Mouse (Mus musculus): Measurements from ENCODE around the gene Slc48a1.

Slc48a1 gene

DNA sequence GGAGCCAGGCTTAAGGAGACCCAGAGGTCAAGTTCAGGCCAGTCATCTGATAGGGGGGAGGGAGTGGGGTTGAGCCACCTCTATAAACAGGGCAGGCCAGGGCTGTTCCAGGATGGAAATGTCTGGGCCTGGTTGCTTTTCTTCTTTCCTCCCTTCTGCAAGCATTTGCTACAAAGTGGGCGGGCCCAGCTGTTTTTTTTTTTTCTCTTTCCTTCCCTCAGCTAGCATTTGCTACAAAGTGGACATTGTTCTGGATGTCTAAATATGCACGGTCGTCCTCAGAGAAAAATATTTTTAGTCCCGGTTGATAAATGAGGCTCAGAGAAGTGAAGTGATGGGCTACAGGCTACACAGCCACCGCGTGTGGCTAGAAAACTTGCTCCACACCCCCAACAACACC lies 23.8 kb upstream of the Slc48a1 start:
- DNase-seq (ENCODE audit: low spot score), result no peak

DNA sequence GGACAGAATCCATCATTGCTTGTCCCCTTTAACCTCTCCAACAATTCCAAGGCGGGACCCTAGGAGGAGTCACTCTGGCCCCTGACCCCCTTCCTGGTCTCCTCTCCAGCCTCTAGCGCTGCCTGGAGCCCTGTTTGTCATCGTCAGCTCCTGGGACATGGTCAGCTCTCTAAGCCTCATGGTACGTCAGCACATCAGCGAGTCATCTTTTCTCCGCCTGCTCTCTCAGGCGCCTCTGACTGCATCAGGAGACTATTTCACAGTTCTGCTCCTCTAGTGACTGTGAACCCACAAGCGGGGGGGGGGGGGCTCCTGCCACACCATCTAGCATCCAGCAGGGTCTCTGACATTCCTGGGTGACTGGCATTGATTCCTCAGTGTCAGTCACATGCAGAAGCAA lies 23.0 kb upstream of the Slc48a1 start:
- DNase-seq (ENCODE audit: low spot score), result no peak

DNA sequence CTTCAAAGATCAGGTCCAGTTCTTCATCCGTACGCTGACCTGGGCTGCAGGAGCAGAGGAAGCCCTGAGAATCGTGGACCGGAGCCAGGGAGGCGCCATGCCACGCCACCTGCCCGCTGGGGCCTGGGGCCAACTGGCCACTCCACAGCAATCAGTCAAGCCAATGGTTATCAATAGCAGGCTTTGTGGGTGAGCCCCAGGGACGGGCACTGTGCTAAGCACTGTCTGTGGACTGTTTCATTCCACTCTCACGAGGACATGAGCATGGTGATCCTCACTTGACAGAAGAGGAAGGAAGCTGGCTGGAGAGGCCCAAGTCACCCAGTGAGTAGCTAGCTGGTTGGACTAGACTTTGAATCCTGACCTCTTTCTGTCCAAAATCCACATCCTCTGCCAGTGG lies 18.3 kb upstream of the Slc48a1 start:
- DNase-seq (ENCODE audit: low spot score), result no peak

DNA sequence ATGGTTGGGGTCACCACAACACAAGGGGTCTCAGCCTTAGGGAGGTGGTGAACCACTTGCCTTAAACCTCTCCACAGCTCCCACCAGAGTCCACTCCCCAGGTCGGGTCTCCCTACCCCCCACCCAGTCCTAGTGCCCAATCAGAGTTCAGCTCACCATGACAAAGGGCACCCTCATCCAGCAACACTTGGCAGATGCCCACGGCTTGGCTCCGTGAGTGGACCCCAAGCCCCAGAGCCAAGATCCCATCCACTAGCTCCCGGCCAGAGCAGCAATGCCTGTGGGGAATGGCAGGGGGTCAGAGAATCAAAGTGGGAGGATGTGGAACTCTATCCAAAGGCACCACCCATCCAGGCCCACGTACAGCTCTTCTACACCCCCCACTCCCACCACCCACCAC lies 17.4 kb upstream of the Slc48a1 start:
- DNase-seq (ENCODE audit: low spot score), result no peak

DNA sequence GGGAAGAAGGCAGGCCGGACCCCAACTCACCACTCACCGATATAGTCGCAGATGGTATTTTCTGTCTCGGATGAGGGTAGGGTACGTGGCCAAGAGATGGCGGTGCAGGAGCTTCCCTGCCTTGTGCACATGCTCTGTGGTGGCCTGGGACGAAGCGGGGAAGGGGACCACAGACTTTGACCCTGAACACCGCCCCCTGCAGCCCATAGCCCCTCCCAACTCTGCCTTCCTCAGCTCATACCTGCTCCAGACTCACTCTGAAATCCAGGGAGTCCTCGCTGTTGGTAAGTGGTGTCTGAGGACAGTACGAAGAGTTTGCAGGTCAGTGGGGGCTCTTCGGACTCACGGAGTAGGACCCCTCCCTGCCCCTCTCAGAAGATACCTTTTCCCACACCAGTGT lies 16.9 kb upstream of the Slc48a1 start:
- no peak for DNase-seq (ENCODE audit: low spot score)

DNA sequence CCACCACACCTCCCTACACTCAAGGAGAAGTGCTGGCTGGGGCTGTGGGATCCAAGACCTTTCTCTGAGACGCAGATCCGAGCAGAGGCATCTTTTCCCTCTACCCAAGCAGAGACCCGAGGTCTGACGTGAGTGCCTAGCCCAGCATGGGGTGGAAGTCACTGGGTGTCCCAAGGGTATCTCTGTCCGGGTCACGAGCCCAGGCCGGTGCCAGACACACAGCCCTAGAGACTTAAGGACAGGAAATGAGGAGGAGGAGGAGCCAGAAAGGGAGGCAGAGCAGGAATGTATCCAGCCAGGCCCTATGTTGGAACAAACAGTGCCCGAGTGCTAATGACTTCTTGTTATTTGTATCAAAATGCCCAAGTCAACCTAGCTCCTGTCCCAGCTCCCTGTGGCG lies 15.6 kb upstream of the Slc48a1 start:
- no peak for DNase-seq (ENCODE audit: low spot score)

DNA sequence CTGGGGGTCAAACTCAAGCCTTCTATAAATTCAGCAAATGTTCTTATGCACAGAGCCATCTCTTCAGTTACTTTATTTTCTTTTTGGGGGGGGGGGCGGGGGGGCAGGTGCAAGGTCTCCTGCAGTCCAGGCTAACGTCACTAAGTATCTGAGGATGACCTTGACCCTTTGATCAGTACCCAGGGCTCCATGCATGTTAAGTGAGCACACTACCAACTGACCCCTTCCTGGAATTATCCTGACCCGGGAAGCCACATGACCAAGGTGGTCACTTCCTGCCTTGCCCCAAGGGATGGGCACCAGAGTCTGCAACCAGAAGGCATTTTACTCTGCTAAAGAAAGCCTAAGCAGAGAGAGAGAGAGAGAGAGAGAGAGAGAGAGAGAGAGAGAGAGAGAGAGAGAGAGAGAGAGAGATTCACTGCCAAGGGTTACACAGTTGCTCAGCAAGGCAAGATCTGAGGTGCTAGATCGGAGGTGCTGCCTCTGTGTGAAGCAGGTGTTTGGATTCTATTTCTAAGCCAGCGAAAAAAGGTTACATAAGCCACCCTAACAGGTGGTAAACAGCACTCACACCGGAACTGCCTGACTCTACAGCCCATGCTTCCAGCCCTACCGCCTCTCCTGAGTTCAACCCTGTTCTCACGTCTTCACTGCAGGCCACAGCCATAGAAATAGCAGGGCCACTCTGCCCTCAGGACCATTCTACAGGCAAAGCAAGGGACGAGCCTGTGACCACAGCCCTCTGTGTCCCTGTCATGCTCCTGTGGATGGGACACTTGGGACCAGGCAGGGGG lies 14.9 kb upstream of the Slc48a1 start:
- DNase-seq (ENCODE audit: low spot score), result no peak

DNA sequence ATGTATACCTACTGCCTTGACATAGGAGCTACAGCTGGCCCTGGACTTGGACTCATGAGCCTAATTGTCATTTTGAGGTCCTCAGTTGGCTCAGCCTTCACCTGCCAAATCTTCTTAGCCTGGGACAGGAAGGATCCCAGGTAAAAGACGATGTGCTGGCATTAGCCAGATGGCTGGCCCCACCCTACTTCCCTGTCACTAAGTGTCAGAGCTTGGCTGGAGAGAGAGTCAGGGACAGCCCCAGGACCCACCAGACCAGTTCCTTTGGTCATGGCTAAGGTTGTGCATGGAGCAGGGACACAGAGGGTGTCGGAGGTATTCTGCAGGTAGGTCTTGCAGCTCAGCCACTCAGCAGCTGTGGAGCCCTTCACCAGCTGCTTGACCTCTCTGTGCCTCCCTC lies 13.8 kb upstream of the Slc48a1 start:
- DNase-seq (ENCODE audit: low spot score), result no peak

DNA sequence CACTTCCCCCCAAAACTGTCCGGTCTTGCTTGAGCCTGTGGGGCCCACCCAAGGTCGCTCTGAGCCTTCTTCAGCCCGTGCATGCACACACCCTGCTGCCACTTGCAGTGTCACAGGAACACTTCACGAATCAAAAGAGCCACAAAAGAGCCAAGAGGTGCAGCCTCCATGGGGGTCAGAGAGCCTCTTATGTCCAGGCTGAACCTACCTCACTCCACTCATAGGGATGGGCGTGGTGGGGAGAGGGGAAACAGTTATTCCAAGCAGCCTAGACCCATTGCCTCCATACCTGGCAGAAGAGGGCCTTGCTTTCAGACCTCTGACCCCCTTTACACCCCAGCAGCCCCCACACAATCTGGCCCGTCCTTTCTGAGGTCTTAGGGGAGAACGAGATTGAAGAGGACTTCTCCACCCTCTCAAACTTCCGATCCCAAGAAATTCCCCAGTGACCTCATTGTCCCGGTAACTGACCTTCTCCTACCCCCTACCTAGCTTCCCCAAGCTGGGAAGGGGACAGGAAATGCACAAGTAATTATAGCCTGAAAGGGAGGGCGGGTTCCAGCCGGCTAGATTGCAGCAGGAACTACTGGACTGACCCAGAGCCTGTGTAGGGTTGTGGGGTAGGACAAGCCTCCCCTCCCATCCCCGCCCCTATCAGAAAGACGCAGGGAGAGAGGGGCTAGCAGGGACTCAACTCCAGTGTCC lies 13.1 kb upstream of the Slc48a1 start:
- DNase-seq (ENCODE audit: low spot score), result no peak

DNA sequence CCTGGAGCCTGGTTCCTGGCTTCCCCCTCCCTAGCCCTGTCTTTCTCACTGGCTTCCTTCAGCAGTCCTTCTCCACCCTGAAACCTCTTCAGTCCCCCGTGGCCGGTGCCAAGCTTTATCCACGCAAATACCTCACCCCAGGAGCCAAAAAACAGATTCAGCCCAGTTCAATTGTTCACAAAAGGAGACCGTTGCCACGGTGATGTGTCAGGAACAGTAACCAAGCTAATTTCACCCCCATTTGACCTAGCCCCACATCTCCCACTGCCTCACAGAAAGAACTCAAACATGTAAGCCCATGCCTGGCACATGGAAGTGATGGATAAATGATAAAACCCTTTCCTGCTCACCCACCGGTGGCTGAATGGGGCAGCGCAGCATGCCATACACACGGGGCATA lies 12.1 kb upstream of the Slc48a1 start:
- no peak for DNase-seq (ENCODE audit: low spot score)

DNA sequence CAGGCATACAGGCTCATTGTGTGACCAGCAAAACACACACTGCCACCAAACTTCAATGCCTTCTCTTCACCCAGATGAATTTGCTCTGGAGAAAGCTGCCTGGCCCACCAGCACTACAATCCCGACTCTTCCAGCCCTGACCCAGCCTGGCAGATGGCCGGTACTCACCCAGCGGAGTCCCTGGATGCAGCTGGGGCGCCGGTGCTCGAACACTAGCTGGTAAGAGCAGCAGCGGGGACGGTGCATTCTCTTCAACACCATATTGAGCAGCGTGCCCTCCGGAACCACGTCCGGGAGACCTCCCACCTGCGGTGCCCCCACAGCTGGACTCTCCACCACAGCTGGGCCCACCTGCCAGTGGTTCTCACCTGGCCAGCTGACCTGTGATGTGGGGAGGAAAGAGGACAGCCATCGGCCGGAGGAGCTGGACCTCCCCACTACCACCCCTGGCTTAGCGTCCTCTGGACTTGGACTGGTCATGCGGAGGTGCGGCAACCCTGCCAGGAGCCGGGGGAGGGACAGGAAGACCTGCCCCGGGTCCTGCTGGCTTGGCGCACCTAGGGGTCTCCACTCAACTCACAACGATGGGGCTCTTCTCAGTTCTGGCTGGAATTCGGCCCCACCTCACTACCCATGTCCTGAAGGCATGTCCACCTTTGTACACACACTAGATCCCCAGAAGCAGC lies 11.6 kb upstream of the Slc48a1 start:
- DNase-seq (ENCODE audit: low spot score), result no peak

DNA sequence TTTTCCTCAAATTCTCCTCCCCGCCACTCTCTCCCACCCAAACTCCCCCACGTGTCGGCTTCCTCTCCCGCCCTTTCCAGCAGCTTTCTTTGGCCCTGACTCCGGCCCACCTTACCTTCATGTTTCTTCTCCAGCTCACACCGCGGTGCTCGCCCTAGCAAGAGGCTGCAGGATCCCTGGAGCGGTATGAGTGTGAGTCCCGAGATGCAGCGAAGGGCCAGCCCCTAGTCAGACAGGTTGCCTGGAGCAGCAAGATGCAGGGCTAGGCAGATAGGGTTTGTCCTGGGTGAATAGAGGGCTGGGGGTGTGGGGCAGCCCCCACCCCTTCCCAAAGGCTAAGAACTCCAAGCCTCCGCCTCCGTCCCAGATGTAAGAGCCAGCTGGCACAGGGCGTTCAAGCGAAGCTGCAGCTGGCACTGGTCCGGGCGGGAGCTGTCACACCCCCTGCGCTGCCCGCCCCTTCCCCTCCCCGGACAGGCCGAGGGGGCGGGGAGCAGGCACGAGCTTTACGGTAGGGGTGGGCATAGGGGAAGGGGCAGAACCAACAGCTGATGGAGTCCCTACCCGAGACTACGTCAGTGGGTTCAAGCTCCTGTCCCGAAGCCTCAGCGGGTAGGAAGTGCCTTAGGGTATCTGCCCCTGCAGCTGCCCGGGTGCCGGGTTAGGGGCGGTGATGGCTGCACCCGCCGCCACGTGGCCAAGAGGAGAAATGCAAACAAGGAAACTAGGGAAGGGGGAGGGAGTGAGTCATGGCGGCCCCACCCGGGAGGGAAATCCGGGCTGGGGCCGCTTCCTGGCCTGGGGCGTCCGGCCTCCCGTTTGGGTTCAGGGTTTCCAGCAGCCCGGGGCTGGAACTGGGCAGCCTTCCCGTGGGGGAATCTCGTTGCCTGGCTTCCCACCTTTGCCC lies 10.8 kb upstream of the Slc48a1 start, which contains the start of gene Rapgef3:
TSS of gene Rapgef3 (minus strand) at position 693 of the 907 bp plus-strand sequence.
- peak; percentile 45 for DNase-seq (ENCODE audit: low spot score)

DNA sequence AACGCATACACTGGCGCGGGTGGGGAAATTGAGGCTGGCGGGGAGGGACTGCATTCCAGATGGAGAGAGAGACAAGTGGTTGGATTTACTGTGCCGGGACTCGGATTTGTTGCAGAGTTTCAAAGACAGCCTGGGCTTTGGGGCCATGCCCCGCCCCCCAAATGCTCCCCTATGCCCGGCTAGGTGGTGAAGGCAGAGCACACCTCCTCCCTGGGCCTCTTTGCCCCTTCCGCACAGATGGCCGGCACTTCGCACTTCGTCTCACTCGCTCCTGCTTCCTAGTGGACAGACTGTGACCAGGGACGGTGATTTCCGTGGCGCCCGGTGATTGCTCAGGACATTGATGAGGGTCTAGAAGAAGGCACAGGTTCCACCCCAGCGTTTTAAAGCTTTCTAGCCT lies 10.1 kb upstream of the Slc48a1 start:
- no peak for DNase-seq (ENCODE audit: low spot score)

DNA sequence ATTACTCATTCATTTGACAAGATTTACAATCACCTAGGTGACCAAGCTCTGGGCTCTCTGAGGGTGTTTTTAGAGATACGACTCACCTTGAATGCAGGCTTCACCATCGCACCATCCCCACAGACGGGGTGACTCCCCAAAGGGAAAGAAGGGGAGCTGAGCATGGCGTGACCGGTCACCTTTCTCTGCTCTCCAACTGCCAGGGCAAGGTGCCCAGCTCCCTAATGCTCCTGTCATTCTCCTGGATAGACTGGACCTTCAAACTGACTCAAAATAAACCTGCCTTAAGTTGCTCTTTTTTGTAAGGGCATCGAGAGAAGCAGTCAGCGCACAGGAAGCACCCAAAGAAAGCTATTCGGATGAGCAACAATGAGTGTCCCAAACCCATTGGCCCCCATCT lies 8.0 kb upstream of the Slc48a1 start:
- no peak for DNase-seq (ENCODE audit: low spot score)

DNA sequence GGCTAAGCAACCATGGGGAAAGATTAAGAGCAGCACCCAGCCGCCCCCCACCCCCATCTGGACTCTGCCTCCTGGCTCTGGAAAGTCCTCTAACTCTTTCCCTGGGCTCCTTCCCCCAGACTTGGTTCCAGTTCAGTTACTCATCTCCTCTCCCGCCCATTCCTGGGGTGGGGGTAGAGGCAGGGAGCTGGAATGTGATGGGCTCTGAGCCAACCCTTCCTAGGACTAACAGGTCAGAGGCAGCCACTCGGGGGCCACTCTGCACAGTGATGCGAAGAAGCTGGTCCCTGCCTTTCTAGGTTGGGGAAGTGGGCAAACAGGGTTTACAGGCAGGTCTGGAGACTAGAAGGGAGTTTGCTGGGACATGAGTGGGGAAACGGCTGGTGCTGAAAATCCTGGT lies 5.2 kb upstream of the Slc48a1 start:
- DNase-seq (ENCODE audit: low spot score), result no peak

DNA sequence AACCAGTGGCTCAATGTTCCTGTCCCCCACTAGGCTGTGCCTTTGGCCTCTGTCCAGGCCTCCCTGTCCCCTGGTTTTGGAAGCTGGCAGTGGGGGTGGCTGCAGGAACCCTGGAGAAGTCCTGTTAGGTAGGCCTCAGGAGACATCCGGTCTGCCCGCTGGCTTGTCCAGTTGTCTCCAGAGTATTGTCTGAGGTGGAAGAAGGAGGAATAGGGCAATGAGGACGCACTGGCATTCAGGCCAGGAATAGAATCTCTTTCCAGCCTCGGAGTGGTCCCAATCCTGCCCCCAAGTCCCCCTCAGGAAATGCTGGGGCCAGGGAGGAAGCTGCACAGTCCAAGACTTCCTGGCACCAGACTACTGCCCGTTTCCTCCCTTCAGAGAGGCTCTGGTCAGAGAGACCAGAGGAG lies 4.4 kb upstream of the Slc48a1 start:
- DNase-seq (ENCODE audit: low spot score), result no peak

DNA sequence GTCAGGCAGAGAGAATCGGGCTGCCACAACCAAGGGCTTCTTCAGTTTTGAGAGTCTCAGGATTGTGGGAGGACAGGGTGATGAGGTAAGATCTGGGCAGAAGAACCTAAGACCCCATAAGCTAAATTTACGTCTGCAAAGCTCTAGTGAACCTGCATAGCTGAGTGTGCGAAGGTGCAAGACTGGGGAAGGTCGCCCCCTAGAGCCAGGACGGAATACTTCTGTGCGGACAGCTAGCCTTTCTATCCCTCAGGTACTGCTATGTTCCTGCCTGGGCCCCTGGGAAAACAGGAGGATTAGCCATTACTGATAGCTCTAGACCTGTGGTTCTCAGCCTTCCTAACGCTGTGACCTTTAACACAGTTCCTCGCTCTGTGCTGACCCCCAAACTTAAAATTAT lies 1.8 kb upstream of the Slc48a1 start:
- DNase-seq (ENCODE audit: low spot score), result no peak

DNA sequence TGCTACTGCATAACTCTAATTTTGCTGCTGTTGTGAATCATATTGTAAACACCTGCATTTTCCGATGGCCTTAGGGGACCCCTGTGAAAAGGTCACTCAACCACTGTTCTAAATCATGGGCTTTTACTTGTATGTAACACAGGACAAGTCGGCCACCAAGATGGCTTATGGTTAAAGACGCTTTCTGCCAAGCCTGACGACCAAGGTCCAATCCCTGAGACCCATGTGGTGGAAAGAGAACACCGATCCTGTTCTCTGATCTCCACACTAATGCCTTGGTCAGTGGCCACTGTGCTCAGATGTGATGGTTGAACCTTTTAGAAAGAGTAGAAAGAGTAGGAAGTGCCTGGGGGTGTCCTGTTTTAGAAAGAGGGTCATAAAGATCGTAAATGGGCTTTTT lies 1.4 kb upstream of the Slc48a1 start:
- DNase-seq (ENCODE audit: low spot score), result no peak

DNA sequence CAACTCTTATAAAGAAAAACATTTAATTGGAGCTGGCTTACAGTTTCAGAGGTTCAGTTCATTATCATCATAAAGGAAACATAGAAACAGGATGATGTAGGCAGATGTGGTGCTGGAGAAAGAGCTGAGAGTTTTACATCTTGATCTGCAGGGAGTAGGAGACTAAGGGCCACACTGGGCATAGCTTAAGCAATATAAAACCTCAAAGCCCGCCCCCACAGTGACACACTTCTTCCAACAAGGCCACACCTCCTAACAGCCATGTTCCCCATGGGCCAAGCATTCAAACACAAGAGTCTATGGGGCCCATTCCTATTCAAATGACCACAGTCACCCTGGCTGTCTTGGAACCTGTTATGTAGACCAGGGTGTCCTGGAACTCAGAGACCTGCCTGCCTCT lies 1.3 kb downstream of the Slc48a1 start:
- DNase-seq (ENCODE audit: low spot score), result no peak

DNA sequence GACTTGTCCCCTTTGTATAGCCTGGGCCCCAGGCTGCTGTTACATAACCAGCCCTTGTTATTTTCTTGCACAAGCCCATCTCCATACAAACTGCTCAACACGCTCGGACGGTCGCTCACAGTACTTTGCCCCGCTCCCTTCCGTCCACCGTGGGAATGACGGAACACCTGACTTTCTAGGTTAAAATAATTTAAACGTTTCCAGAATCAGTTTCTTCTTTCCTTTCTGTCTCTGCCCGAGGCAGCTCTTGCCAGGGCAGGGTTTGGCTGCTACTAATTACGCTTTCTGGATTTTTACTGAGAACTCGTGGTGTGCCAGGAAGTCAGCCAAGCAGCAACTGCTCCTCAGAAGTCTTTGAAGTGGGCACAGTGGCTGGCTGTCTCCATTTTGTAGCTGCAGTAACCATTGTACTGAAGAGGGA lies 2.3 kb downstream of the Slc48a1 start:
- DNase-seq (ENCODE audit: low spot score), result no peak

DNA sequence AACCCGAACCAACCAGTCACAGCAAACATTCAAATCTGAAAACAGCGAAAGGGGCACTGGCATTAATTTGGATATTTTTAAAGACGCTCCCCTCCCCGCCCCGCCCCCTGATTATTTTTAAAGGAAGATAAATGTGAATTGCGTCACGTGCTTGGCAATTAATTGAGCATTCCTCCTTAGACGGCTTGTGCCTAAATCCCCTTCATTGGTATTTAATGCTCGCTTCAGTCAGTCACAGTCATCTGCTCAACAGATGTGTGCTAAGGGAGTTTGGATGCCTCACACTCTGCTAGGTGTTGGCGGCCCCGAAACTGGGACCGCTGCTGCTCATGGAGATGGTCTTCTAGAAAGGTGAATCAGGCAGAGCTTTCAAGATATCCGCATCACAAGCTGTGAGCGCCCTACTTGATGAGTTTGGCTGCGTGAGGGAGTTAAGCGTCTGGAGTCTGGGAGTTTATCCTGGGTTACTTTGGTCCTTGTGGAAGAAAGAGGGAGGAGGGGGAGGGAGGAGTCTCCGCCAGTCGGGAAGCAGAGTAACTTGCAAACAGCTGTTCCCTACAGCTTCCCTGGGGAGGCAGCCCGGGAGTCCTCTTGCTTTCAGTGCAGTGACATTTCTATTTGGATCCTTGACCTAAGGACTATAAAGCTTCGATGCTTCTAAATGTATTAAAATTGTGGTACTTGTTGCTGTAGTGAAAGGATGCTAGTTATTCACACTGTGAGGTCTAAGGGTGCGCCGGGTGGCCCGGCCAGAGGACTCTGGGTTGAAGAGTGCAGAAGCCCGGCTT lies 3.8 kb downstream of the Slc48a1 start:
- DNase-seq (ENCODE audit: low spot score), result no peak

All from urinary bladder, postnatal 10 days (tissue).